Mouse (Mus musculus): ENCODE measurements at regions not wholly inside any gene's neighbourhood (a gene's known extent, or its start where the extent isn't known, plus 50 kb on each side); places are given as distances from the start of the nearest gene placed in this dataset.

GRCm38 (mm10) chr9:67114099-67114498 is 64.9 kb upstream of the Tpm1 start:
- no peak overlapping the region for H3K27ac ChIP-seq
- 56% methylated on average over 5 of the region's 5 CpGs for WGBS
- ATAC-seq (ENCODE audit: insufficient number of reproducible peaks, low FRiP score, low TSS enrichment, low read depth), result peak; percentile 52; the same call in 1 of the 2 replicates

GRCm38 (mm10) chr9:67111836-67112584 is 62.8 kb upstream of the Tpm1 start:
- Histone ChIP-seq H3K4me2 (no peak overlapping the region), H3K4me1 (peaks cover 26% of the 10 kb centered on the region), H3K9ac (no peak overlapping the region), H3K9me3 (no peaks in the 10 kb centered on the region), H3K27me3 (no peaks in the 10 kb centered on the region), H3K36me3 (no peaks in the 10 kb centered on the region), H3K4me3 (no peak overlapping the region), H3K27ac (no peak overlapping the region; the same call in 1 of the 2 replicates)
- 78% methylated on average over 4 of the region's 4 CpGs for WGBS
- no peak for ATAC-seq (ENCODE audit: insufficient number of reproducible peaks, low FRiP score, low TSS enrichment, low read depth)

More at GRCm38 (mm10) chr9:67114099-67114498, 64.9 kb upstream of the Tpm1 start:
- H3K27me3 ChIP-seq, result no peaks in the 10 kb centered on the region
- H3K4me1 ChIP-seq, result peaks cover 23% of the 10 kb centered on the region
- no peak overlapping the region for H3K9ac ChIP-seq
- H3K9me3 ChIP-seq, result no peaks in the 10 kb centered on the region
- H3K4me3 ChIP-seq, result no peak overlapping the region
- no peak overlapping the region for H3K4me2 ChIP-seq
- no peaks in the 10 kb centered on the region for H3K36me3 ChIP-seq

DNA sequence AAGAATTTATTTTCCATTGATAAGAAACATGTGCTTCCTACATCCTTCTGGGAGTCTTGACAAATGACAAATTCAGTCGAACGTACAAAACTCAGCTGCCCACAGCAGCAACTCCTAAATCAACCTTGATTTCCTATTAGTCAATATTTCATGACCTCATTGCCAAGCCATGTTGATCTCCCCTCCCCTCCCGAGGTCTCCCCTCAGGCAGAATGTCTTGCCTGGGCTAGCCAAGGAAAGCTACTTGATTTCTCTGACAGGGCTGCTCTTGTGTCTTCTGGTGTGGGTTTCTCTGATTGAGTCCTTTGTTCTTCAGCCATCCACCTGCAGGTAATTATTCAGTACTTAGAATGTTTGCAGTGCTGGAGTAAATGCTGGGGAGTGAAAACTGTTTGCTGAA is 58.7 kb upstream of the Tpm1 start:
- no peak overlapping the region for H3K9ac ChIP-seq
- peaks cover 45% of the 10 kb centered on the region for H3K4me1 ChIP-seq
- 11% methylated on average over 3 of the region's 3 CpGs for WGBS
- no peaks in the 10 kb centered on the region for H3K9me3 ChIP-seq
- peak overlapping the region; percentile 17; the same call in 1 of the 2 replicates for H3K27ac ChIP-seq
- H3K4me3 ChIP-seq, result no peak overlapping the region
- H3K27me3 ChIP-seq, result no peaks in the 10 kb centered on the region
- H3K4me2 ChIP-seq, result no peak overlapping the region
- ATAC-seq (ENCODE audit: insufficient number of reproducible peaks, low FRiP score, low TSS enrichment, low read depth), result no peak
- no peaks in the 10 kb centered on the region for H3K36me3 ChIP-seq

DNA sequence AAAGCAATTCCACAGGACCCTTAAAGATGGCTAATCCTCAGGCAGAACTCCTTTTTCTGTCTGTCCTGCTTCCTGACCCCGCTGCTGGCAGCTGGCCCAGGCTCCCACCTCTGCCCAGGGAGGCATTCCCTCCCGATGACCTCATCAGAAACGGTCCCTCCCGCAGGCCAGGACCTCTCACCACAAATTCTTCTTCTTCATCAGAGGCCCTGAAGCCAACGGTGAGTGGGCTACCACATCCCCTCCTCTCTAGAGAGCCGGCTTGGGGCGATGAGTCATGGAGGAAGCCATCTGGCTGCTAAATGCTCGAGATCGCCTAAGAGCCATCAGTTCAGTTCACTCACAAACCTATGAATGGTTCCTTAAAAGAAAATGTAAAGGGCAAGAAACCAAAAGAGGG is 56.7 kb upstream of the Tpm1 start:
- Histone ChIP-seq H3K36me3 (no peaks in the 10 kb centered on the region), H3K27ac (peak overlapping the region; percentile 67), H3K4me1 (peaks cover 58% of the 10 kb centered on the region), H3K27me3 (no peaks in the 10 kb centered on the region), H3K9me3 (no peaks in the 10 kb centered on the region), H3K4me3 (no peak overlapping the region), H3K9ac (no peak overlapping the region), H3K4me2 (no peak overlapping the region)
- ATAC-seq (ENCODE audit: insufficient number of reproducible peaks, low FRiP score, low TSS enrichment, low read depth), result no peak
- 10% methylated on average over 9 of the region's 9 CpGs for WGBS

DNA sequence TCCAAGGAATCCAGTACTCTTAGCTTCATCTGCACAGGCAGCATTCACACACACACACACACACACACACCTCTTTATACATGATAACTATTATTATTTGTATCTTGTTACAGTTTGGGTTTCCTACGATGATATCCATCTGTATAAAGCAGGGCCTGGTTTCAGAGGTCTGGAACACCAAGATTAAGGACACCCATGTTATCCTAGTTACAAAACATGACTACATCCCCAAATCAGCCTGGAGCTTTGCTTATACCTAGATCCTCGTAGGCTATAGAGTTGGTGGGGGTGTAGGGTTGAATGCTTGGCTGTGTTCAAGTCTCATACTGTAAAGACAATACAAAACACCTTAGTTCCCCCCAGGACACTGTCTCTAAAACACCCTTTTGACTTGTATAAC is 56.0 kb upstream of the Tpm1 start:
- ATAC-seq (ENCODE audit: insufficient number of reproducible peaks, low FRiP score, low TSS enrichment, low read depth), result no peak
- Histone ChIP-seq H3K9ac (no peak overlapping the region), H3K4me1 (peaks cover 58% of the 10 kb centered on the region), H3K27ac (peak overlapping the region; percentile 67; the same call in 1 of the 2 replicates), H3K9me3 (no peaks in the 10 kb centered on the region), H3K4me2 (no peak overlapping the region), H3K36me3 (no peaks in the 10 kb centered on the region), H3K27me3 (no peaks in the 10 kb centered on the region), H3K4me3 (no peak overlapping the region)
- WGBS, result 75% methylated on average over 2 of the region's 2 CpGs

DNA sequence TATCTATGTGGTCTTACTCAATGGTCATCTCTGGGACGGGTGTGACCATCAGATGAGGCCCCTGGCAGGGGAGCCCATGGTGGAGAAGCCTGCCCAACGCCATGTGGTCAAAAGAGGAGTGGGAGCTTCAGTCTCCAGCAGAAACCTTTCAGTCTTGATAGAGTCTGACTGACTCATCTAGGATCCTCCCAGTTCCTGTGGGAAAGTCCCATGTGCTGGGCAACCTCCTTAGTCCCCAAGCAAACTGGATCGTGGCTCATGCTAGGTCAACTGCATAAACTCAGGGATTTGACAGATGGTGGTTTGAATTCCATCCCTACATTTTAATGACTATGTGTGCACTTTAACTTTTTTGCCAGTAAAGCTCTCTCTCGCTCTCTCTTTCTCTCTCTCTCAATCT is 55.4 kb upstream of the Tpm1 start:
- H3K27ac ChIP-seq, result peak overlapping the region; percentile 34; the same call in 1 of the 2 replicates
- no peaks in the 10 kb centered on the region for H3K9me3 ChIP-seq
- no peaks in the 10 kb centered on the region for H3K36me3 ChIP-seq
- peaks cover 60% of the 10 kb centered on the region for H3K4me1 ChIP-seq
- ATAC-seq (ENCODE audit: insufficient number of reproducible peaks, low FRiP score, low TSS enrichment, low read depth), result no peak
- no peak overlapping the region for H3K4me2 ChIP-seq
- H3K9ac ChIP-seq, result no peak overlapping the region
- no peak overlapping the region for H3K4me3 ChIP-seq
- WGBS, result 59% methylated on average over 4 of the region's 4 CpGs
- no peaks in the 10 kb centered on the region for H3K27me3 ChIP-seq

- Histone ChIP-seq H3K36me3 (no peaks in the 10 kb centered on the region), H3K9ac (no peak overlapping the region), H3K27me3 (no peaks in the 10 kb centered on the region), H3K4me1 (peaks cover 61% of the 10 kb centered on the region), H3K9me3 (no peaks in the 10 kb centered on the region), H3K27ac (peak overlapping the region; percentile 67; the same call in 1 of the 2 replicates), H3K4me2 (no peak overlapping the region), H3K4me3 (no peak overlapping the region)
- peak; percentile 50; the same call in 1 of the 2 replicates for ATAC-seq (ENCODE audit: insufficient number of reproducible peaks, low FRiP score, low TSS enrichment, low read depth)
- 40% methylated on average over 6 of the region's 6 CpGs for WGBS
These were observed 53.4 kb upstream of the Tpm1 start for GRCm38 (mm10) chr9:67102578-67102977.

GRCm38 (mm10) chr9:67099471-67099870 is 50.3 kb upstream of the Tpm1 start:
- H3K27me3 ChIP-seq, result no peaks in the 10 kb centered on the region
- H3K4me1 ChIP-seq, result peaks cover 35% of the 10 kb centered on the region
- H3K9ac ChIP-seq, result no peak overlapping the region
- no peak overlapping the region for H3K4me2 ChIP-seq
- ATAC-seq (ENCODE audit: insufficient number of reproducible peaks, low FRiP score, low TSS enrichment, low read depth), result no peak
- 46% methylated on average over 6 of the region's 6 CpGs for WGBS
- no peak overlapping the region for H3K4me3 ChIP-seq
- H3K27ac ChIP-seq, result no peak overlapping the region
- no peaks in the 10 kb centered on the region for H3K36me3 ChIP-seq
- H3K9me3 ChIP-seq, result no peaks in the 10 kb centered on the region

Data from limb, embryonic 15.5 days (tissue).